Mouse (Mus musculus): ENCODE measurements at regions not wholly inside any gene's neighbourhood (a gene's known extent, or its start where the extent isn't known, plus 50 kb on each side); places are given as distances from the start of the nearest gene placed in this dataset.
"Not testable (repeated sequence)": the region's sequence is repeated elsewhere in the genome, so short reads cannot be mapped to it uniquely, and the experiment has no call there.

DNA sequence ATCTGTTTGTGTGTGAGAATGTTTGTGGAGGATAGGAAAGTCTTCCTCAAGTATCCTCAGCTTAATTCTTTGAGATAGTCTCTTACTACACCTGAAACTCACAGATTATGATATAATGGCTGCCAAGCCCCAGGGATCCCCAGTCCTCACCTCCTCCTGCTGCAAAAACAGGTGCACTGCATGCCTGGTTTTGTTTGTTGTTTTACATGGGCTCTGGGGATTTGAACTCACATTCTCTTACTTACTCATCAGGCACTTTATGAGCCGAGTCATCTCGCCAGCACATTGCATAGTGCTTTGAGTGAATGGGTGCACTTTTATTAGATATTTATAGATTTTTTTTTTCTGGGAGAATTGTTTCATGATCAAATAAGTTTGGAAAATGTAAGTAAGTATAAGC is 56.3 kb downstream of the Mterf1b start:
- in situ Hi-C loops (cut with MboI, MseI), result no loop called here

DNA sequence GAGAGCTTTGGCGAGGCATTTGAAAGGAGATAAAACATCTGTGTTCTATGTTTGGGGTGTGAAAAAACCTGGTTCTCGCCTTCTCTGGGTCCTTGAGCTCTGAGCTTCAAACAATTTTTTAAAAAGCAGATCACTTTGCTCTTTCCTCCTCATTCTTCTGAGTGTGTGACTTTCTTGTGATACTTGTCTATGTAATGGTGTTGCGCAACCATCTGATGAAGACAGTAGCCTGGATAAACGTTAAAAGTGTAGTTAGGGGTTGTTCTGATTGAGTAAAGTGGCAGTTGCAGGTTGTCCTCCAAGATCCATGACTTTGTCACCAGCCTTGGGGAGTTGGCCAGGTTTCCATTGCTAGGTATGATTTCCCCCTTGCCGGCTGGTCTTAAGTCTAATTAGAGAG is 62.1 kb downstream of the Mterf1b start:
- in situ Hi-C loops (cut with MboI, MseI), result not testable (repeated sequence)

DNA sequence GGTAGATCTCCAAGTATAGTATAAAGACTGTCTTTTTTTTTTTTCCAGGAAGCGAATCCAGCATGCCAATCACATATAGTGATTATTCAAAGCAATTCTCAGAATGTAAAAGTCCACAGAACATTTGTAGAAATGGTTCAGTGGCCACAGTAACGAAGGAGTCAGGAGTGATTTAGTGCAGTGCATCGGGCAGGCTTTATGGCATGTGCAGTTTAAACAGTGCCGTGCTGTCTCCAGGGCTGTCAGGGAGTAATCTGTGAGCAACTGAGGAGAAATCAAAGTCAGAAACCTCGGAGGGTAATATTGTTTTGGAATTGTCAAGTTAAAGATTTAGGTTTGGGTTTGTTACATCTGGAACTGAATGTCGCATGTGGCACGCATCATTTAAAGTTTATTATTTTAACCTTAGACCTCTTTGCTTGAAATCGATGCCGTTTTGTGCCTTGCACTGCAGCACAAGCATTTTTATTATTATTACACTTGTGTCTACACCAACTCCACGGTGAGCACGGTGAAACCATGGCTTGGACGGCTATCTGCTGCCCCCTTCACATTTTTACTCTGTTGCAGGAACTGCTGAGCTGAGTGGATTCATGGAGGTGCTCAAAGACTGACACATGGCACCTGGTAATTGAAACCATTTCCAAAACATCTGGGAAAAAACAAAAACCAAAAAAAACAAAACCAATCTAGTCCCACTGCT is 65.0 kb downstream of the Mterf1b start:
- in situ Hi-C loops (cut with MboI, MseI), result no loop called here

DNA sequence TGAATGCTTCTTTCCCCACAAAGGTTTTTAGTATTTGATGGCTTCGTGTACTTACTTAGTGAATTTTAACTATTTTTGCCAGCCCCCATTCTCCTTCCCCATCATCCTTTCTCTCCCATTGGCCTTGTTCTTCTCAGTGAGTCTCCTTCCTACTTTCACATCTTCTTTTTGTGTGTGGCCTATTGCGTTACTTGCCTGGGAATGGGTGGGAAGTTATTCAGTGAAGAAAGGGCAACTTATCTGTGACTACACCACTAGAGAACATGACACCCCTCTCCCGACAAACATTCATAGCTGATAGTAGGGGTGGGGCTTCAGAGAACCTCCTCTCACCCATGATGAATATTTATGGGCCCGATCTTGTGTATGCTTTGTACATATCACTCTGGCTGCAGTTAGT is 67.1 kb downstream of the Mterf1b start:
- in situ Hi-C loops (cut with MboI, MseI), result no loop called here

DNA sequence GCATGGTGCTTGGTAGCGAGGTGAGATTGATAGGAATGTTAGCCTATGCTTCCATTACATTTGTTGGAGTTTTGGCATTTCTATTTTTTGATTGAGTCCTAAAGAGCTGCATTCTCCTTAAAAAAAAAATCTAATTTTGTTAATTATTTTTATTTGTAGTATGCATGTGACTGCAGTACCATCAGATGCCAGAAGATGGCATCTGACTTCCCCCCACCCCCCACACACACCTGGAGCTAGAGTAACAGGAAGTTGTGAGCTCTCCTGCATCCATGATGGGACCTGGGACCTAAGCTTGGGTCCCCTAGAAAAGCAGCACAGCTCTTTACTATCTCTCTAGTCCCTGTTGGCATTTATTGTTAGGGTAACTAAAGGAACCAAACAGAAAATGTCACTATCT is 70.5 kb downstream of the Mterf1b start:
- in situ Hi-C loops (cut with MboI, MseI), result no loop called here

DNA sequence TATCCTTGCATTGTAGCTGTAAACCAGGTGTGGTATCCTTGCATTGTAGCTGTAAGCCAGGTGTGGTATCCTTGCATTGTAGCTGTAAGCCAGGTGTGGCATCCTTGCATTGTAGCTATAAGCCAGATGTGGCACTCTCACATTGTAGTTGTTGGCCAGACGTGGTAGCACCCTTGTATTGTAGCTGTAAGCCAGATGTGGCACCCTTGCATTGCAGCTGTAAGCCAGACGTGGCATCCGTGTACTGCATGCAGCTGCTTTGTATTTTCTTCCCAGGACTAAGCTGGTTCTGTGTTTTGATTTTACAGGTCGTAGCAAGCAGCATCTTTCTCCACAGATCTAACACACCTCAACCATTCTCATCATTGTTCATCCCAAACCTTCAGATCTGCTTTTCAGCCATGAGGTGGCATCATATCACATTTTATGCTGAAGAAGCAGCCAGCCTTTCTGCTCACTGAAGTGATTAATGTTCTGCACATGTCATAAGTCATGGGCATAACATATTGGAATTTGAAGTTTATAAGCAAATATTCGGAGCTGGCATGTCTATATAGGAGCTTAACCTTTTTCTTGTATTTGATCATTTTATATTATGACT is 71.5 kb downstream of the Mterf1b start:
- in situ Hi-C loops (cut with MboI, MseI), result no loop called here

DNA sequence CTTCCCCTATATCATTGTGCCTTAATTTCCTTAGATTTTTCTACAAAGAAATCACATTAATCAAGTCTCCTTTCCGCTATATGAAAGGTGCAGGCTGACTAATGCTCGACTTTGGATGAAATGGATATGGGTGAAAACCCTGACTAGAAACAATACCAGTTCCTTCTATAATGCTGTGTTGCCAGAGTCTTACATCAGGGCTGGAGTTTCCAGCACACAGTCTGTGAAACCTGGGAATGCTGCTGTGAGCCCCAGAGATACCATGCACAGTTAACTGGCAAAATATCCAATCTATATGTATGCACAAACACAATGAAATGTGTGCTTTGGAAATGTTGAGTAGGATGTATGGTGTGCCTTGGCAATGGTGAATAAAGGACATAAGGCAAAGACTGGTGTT is 75.5 kb downstream of the Mterf1b start:
- in situ Hi-C loops (cut with MboI, MseI), result no loop called here

DNA sequence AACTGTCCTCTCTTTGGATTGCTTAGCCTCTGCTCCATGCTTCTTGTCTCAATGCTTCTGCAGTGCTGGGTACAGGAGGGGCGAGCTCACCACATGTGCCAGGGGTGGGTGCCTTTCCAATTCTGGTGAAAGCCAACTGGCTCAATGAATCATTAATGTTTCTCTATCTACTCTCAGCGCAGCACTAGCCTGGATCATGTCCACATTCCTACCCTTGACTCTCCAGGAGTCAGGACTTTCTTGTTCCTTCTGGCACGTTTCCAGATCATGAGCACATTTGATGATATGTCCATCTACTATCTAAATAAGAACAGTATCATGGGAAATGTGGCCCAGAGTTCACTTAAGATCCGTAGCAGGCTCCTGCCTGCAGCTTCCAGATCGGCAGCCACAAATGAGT is 80.8 kb downstream of the Mterf1b start:
- in situ Hi-C loops (cut with MboI, MseI), result no loop called here

DNA sequence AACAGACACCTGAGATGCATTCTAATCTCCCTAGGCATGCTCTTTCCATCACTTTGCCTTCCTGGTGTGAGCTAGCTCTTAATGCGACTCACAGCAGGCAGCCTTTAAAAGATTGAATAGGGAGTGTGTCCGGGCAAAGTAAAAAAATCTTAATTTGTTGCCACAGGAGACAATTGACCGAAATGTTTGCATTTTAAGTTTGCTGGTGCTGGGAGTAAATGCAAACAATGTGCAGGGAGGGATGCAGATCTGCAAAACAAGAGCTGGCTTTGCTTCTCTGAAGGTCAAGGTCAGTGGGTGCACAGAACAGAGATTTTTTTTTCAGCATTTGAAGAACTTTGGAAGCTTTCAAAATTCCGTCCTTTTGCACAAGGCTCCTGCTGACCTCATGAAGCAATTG is 111.4 kb downstream of the Mterf1b start:
- in situ Hi-C loops (cut with MboI, MseI), result no loop called here

DNA sequence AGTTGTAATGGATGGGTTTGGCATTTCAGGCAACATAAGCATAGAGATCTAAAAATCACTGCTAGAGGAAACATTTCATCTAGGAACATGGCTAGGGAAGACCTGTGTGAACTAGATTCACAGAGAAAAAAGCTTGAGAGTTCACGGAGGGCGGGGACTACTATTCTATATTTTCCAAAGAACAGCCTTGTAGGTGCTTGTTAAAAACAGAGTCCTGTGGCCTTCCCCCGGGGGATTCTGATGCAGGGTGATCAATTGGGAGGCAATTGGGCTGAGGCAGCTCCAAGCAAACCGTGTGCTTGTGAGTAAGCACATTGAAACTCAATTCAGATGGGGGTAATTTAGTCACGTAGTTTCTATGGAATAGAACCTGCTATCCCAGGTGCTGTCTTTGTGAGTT is 112.0 kb downstream of the Mterf1b start:
- in situ Hi-C loops (cut with MboI, MseI), result no loop called here

DNA sequence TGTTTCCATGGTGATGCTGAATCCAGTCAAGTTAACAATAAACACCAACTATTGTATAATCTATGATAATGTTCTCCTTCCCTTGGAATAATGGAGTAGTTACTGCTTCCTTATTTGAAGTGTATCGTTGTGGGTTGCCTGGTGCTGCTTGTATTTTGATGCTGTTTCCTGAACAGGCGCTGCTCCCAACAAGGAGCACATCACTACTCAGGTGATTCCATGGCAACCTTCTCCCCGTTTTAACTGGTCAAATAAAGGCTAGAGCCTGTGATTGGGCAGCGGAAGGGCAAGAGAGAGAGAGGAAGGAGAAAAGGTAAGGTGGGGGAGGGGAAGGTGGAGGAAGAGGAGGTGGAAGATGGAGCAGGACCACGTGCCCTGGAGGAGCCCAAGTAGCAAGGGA is 116.3 kb downstream of the Mterf1b start:
- in situ Hi-C loops (cut with MboI, MseI), result no loop called here

DNA sequence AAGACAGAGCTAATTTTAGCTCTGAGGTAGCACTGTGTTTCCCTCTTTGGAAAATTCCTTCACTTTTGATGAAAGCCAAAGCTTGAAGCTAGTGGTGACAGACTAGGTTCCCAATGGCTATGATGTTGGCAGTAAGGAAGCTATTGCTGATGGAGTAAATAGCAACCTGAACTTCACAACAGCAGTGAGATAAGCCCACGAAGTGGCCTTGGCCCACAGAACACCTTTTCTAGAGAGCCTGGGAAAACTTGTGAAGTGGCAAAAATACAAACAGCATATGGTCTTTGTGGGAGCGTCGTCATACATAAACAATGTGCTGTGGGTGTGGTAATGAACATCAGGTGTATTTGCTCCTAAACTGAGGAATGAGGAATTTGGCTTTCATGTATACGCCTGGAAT is 119.0 kb downstream of the Mterf1b start:
- in situ Hi-C loops (cut with MboI, MseI), result no loop called here

DNA sequence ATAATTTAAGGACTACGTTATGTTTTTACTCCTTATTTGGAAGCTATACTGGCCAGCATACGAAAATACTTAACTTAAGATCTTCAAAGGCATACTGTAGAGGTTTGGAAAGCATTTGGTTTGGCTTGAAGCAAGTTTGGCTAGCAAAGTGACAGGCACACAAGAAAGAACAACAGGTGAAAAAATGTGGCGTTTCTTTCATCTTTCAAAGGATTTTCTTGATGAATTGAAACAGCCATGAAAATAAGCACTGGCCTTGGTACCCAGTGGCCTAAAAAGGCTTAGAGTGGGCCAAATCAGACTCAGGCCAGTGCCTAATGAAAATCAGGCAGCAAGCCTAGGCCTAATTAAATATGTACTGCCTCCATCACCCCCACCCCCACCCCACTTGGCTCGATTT is 119.4 kb downstream of the Mterf1b start:
- in situ Hi-C loops (cut with MboI, MseI), result no loop called here

DNA sequence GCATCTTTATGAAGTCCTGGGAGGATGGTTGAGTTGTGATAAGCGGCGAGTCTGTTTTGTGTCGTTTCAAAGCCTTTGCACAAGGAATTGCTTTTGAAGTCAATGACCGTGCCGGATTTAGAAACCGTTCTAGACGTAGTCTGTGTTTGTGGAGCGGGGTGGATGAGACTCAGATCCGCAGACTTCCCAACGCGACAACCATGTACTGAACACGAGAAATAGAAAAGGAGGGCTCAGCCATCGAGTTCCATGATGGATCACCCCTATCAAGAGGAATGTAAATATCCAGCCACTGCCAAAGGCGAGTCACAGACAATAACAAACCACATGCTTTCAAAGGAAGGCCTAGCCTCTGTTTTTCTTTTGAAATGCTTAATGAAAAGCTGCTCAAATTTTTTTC is 120.5 kb downstream of the Mterf1b start:
- in situ Hi-C loops (cut with MboI, MseI), result no loop called here

DNA sequence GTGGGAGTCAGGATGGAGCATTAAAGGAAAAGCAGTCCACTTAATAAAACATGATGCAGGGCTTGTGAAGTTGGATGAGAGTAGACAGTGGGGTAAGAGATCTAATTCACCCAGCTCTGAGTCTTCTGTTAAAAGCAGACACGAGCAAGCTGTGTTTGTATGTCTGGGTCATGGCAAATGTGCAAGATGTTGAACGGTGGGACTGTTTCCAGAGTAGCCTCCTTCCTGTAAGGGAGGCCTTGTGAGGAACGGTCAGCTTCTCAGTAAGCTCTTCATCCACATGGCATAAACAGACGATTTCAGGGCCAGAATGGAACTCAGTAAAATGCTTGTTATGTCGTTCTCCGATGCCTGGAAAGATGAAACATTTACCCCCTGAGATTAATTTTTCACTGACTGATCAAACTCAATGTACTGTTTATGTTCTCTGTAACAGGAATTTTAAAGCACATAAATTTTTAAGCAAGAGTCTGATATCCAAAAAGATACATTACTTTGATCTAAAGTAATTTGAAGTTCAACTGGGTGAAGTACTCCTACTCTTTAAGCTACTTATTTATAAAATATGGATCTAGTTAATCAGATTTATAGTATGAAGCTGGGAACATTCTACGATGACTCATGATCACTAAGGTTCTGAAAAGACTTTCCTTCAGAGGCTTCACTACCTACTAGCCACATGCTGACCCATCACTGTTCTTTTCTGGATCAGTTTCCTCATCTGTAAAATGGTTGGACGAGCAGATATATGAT is 130.6 kb downstream of the Mterf1b start:
- in situ Hi-C loops (cut with MboI, MseI), result no loop called here

DNA sequence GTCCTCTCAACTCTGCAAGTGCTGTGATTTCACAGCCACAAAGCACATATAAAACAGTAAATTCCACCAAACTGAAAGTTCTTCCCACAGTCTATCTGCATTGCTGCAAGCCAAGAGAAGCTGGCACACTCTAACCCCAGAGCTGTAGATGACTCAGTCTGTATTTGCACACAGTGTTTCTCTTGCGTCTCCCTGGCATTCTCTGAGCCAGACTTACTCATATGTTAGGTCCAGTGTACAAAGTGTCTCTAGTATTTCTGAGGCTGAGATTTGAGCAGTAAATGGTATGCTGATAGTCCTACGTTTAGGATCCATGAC is 131.2 kb downstream of the Mterf1b start:
- in situ Hi-C loops (cut with MboI, MseI), result no loop called here

DNA sequence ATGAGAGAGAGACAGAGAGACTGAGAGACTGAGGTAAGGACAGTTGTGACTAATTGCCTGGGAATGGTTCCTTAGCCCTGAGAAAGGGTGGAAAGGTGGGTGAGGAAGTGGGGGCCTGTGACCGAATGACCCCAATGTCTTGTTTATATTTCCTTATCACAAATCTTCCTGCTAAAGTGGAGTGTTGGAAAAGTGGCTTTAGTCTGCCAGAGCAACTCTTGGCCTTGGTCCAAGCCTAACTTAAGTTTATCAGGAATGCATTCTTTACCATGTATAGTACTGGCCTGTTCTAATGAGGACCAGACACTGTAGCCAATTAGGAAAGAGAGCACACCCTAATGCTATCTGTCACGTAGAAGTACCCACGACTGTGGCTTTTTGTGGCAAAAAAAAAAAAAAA is 133.6 kb downstream of the Mterf1b start:
- in situ Hi-C loops (cut with MboI, MseI), result no loop called here

DNA sequence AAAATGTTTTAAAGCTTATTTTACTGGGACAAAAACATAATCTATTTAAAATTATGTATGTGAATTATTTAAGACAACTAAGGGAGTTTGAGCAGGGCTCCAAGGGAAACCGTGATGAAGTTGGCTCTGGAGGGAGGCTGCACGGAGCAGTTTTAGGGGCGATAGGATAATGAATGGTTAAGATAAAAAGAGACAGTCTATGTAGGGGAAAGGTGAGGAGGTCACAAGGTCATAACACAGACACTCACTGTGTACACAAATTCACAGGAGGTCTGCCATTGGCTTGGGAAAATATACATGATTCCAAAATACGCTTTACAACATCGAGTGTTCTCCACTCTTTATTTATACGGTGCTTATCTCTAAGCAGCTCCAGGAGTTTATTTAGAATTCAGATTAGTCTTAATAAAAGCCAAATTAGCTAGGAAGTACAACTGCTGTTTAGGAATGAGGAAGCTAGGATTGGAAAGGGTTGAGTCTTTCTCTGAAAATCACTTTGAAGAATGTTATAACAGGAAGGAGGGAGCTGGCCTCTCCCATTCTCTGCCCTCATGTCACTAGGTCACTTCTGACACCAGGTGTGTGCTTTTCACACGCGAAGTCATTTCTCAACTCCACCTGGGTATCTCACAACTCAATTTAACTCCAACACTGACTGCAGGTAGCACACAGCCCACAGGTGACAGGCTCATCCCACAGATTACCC is 134.3 kb downstream of the Mterf1b start:
- in situ Hi-C loops (cut with MboI, MseI), result no loop called here

DNA sequence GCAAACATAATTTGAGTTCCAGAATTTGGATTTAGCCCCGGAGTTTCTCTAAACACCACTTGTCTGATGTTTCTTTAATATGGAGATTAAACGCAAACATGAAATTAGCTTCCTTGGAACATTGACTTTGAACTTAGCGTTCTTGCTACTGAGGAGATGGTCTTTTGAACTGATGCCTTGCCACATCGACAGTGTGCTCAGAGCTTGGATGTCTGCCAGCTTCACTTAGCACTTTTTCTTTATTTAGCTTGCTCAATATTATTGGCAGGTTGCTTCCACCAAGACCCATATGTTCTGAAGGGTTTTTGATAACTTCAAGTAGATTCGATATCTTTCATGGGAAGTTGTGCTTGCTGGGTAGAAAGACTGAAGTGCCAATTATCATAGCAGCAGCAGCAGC is 143.5 kb downstream of the Mterf1b start:
- in situ Hi-C loops (cut with MboI, MseI), result no loop called here

DNA sequence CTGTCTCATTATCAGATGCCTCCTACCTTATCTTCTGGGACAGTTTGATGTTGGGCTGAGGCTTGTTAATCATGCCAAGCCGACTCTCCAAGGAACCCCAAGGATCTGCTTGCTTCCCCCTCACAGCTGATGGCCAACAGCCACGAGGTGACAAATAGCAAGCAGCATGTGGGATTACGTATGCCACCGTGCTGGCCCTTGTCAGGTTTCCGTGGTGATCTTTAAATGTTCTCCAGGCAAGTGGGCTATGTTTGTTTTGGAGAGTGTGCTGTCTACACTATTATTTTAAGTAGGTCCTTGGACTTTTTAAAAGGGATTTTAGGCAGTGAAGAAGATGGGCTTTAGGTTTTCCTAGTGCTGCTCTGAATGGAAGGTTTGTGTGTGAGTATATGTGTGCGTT is 149.8 kb downstream of the Mterf1b start:
- in situ Hi-C loops (cut with MboI, MseI), result no loop called here

DNA sequence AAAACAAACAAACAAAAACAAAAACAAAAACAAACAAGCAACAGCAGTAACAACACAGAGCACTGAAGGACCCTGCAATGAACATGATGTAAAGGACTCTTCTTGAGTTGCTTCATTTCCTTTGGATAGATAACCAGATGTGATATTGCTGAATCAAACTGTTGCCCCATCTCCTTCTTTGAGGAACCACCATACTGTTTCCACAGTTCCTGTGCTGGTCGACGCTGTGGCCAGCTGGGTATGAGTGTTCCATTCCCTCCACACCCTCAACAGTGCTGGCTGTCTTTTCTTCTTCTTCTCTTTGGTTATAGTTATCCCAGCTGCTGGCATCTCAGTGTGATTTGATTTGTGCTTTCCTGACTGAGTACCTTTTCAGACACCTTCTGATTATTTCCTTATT is 152.3 kb downstream of the Mterf1b start:
- in situ Hi-C loops (cut with MboI, MseI), result no loop called here

DNA sequence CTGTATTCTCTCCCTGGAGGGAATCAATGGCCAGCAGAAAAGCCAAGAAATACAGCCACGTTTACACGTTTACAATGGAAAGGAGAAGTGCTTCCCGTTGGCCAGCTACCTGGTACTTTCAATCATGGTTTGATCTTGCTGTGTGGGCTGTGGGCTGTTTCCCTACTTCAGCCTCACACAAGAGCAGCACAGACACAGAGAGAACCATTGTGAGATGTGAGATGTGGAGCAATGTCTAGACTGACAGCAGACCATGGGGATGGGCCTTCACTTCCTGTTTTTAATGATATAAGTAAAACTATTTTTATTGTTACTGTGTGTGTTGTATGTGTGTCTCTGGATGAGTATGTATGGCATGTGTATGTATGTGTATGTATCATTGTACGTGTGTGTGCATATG is 156.2 kb downstream of the Mterf1b start:
- in situ Hi-C loops (cut with MboI, MseI), result no loop called here

DNA sequence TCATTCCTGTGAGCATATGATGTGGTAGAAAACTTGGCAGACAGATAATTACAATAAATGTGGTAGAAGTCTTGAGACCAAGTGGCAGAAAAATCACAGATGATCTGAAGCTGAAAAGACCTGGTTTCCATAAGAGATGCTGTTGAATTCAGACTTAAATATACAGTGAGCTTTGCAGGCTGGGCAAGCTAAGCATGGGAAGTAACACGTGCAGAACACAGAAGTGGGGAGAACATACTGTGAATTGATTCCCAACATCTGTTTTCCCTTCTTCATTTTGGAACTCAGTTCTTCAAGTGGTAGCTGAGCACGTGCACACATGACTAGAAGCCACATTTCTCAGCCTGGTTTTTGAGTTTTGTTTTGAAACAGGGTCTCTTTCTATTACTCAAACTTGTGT is 157.8 kb downstream of the Mterf1b start:
- in situ Hi-C loops (cut with MboI, MseI), result no loop called here
